Mouse (Mus musculus) cortical plate, adult 2 months (tissue): Measurements from ENCODE around the gene Gramd4.

Experiments used
- CTCF ChIP-seq: fragments of 200-500 bp; IDR thresholded peaks from 2 replicates; pipeline ENCODE4 v1.5.1; 2011; ENCODE audit warnings: mild to moderate bottlenecking, control low read depth, low read length; ENCODE audit not compliant: insufficient read depth; ENCODE audit errors: extremely low read depth
- POLR2A ChIP-seq: fragments of 200-500 bp; IDR thresholded peaks from 2 replicates; pipeline ENCODE4 v1.6.1; 2011; ENCODE audit warnings: mild to moderate bottlenecking, low read length, control low read depth; ENCODE audit not compliant: insufficient read depth; ENCODE audit errors: extremely low read depth

DNA sequence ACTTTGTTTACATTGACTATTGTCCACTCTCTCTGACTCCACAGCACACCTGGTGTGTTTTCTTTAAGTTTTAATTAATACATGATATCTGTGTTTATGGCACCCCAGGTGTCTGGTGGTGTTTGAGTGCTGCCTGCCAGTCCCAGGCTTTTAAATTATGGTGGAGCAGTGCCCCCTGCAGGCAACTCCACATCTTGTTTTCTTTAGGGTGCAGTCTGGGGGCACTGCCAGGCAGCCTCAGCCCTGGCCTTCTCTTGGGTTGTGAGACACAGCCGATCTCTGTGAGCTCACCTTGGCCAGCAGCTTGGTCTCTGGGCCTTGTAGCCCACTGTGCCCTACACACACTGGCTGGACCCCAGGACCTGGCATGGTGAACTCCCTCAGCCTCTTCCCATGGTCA is 66.9 kb downstream of the Gramd4 start:
- TF ChIP-seq CTCF (peak; percentile 64), POLR2A (no peak)
